Mouse (Mus musculus) 3134 (cell line): ENCODE results near the gene Spi1.

Experiments
- DNase-seq: peaks from one replicate; pipeline ENCODE4 v3.0.0-alpha.2; 2011; ENCODE audit warnings: low spot score; ENCODE audit not compliant: insufficient read length; ENCODE audit errors: extremely low read depth

Gene Spi1

GRCm38 (mm10) chr2:91163532-91163931 is 81.3 kb downstream of the Spi1 start:
- no peak for DNase-seq

- DNase-seq, result no peak
Measured at GRCm38 (mm10) chr2:91164991-91165390, 82.8 kb downstream of the Spi1 start.
